Mouse (Mus musculus) kidney, embryonic 14.5 days (tissue): ENCODE results near the gene Ankrd36. TPM values are rescaled to one million over a fixed set of nuclear protein-coding genes. Genes with fewer than 3 reads are reported as not detected.
"Not testable (repeated sequence)": the region's sequence is repeated elsewhere in the genome, so short reads cannot be mapped to it uniquely, and the experiment has no call there.

Experiments
- ATAC-seq: fragments of 200-750 bp; cut with Nextera tagmentation; 2 replicates; pipeline ENCODE4 v1.8.0; 2017; ENCODE audit warnings: moderate number of reproducible peaks, mild to moderate bottlenecking, moderate TSS enrichment, moderate library complexity; ENCODE audit not compliant: low FRiP score, low TSS enrichment
- H3K27ac ChIP-seq: fragments of 300-500 bp; sonication (generic); 2 replicates; pipeline ENCODE4 v1.5.1; 2014; ENCODE audit warnings: low read depth, mild to moderate bottlenecking, low read length, moderate library complexity, mixed read lengths
- H3K27me3 ChIP-seq: fragments of 300-500 bp; sonication (generic); 2 replicates; pipeline ENCODE4 v1.6.1; 2014; ENCODE audit warnings: mild to moderate bottlenecking, low read length; ENCODE audit not compliant: control insufficient read depth, insufficient read depth
- H3K36me3 ChIP-seq: fragments of 300-500 bp; sonication (generic); 2 replicates; pipeline ENCODE4 v1.6.1; 2014; ENCODE audit warnings: low read length, mixed read lengths; ENCODE audit not compliant: control insufficient read depth, insufficient read depth
- H3K4me1 ChIP-seq: fragments of 300-500 bp; sonication (generic); 2 replicates; pipeline ENCODE4 v1.6.1; 2014; ENCODE audit warnings: low read length, mixed read lengths; ENCODE audit not compliant: control insufficient read depth, insufficient read depth
- H3K4me2 ChIP-seq: fragments of 300-500 bp; sonication (generic); replicated peaks from 2 replicates; pipeline ENCODE4 v1.6.1; 2014; ENCODE audit warnings: low read depth, mild to moderate bottlenecking, low read length
- H3K4me3 ChIP-seq: fragments of 300-500 bp; sonication (generic); 2 replicates; pipeline ENCODE4 v1.5.1; 2014; ENCODE audit warnings: mild to moderate bottlenecking, low read length
- H3K9ac ChIP-seq: fragments of 300-500 bp; sonication (generic); 2 replicates; pipeline ENCODE4 v1.6.1; 2014; ENCODE audit warnings: low read depth, mild to moderate bottlenecking, low read length, moderate library complexity
- H3K9me3 ChIP-seq: fragments of 300-500 bp; sonication (generic); 2 replicates; pipeline ENCODE4 v1.6.1; 2016; ENCODE audit warnings: low read length; ENCODE audit not compliant: control insufficient read depth
- WGBS: fragments of 180-500 bp; shearing (Covaris S2); extraction: QIAGEN DNeasy Blood & Tissue Kit; methylation state at CpG from one replicate; pipeline ENCODE4 v1.1.7; 2014; 5-methylcytosine and 5-hydroxymethylcytosine counted together
- polyA plus RNA-seq: library from polyadenylated mRNA; unstranded; fragments of >200 nt; fragmentation: Nextera tagmentation; extraction: Ambion mirVana; gene quantifications from 2 replicates; pipeline ENCODE4 v1.2.1, GENCODE M21; 2014

Ankrd36 gene
- polyA plus RNA-seq, 1 experiment from 2014 or later, result not detected

GRCm38 (mm10) chr11:5595792-5596191 is 26.3 kb downstream of the Ankrd36 start:
- Histone ChIP-seq H3K4me1 (peaks cover 2% of the 10 kb centered on the region; the same call in 1 of the 2 replicates), H3K9ac (no peak overlapping the region), H3K9me3 (no peaks in the 10 kb centered on the region), H3K4me2 (no peak overlapping the region), H3K4me3 (no peak overlapping the region), H3K36me3 (no peaks in the 10 kb centered on the region), H3K27ac (no peak overlapping the region), H3K27me3 (no peaks in the 10 kb centered on the region)
- WGBS, result 83% methylated on average over 5 of the region's 5 CpGs
- no peak for ATAC-seq

- ATAC-seq, result no peak
- WGBS, result 73% methylated on average over 6 of the region's 6 CpGs
- no peak overlapping the region for H3K27ac ChIP-seq
These were observed 27.3 kb downstream of the Ankrd36 start for GRCm38 (mm10) chr11:5596756-5597155.

DNA sequence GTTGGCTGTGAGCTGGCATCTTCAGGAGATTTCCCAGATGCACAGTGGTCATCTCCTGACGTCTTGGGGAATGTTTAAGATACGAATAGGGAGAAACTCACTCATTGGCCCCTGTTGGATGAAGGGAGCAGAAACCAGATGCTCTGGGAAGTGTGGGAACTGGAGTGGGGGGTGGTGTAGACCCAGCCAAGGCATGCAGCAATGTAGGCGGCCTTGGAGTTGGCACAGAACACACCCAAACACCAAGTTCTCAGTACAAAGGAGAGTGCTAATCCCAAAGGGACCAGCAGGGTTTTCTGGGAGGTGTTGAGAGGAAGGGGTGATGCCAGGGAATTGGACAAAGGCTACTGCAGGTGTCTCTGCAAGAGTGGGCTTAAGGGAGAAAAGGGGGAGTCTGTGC is 35.9 kb downstream of the Ankrd36 start:
- 82% methylated on average over 3 of the region's 3 CpGs for WGBS
- ATAC-seq, result no peak
- no peaks in the 10 kb centered on the region for H3K36me3 ChIP-seq
- no peak overlapping the region for H3K4me2 ChIP-seq
- no peak overlapping the region for H3K4me3 ChIP-seq
- H3K4me1 ChIP-seq, result no peaks in the 10 kb centered on the region
- H3K9ac ChIP-seq, result no peak overlapping the region
- no peaks in the 10 kb centered on the region for H3K27me3 ChIP-seq
- H3K27ac ChIP-seq, result no peak overlapping the region
- no peaks in the 10 kb centered on the region for H3K9me3 ChIP-seq

More at GRCm38 (mm10) chr11:5596756-5597155, 27.3 kb downstream of the Ankrd36 start:
- Histone ChIP-seq H3K4me2 (no peak overlapping the region), H3K36me3 (no peaks in the 10 kb centered on the region), H3K9ac (no peak overlapping the region), H3K9me3 (no peaks in the 10 kb centered on the region), H3K4me3 (no peak overlapping the region), H3K4me1 (peaks cover 2% of the 10 kb centered on the region; the same call in 1 of the 2 replicates), H3K27me3 (no peaks in the 10 kb centered on the region)

GRCm38 (mm10) chr11:5611918-5612317 is 42.4 kb downstream of the Ankrd36 start:
- H3K9me3 ChIP-seq, H3K27ac ChIP-seq, H3K4me3 ChIP-seq, H3K9ac ChIP-seq, H3K27me3 ChIP-seq, H3K4me2 ChIP-seq, H3K4me1 ChIP-seq, H3K36me3 ChIP-seq, ATAC-seq: not testable (repeated sequence)
- 57% methylated on average over 1 of the region's 1 CpGs for WGBS

GRCm38 (mm10) chr11:5614453-5614852 is 45.0 kb downstream of the Ankrd36 start:
- Histone ChIP-seq H3K9me3 (0 out of 2 replicates have a peak, but pooled peaks cover 4% of the 10 kb centered on the region), H3K27me3 (no peaks in the 10 kb centered on the region), H3K36me3 (no peaks in the 10 kb centered on the region), H3K4me3 (no peak overlapping the region), H3K4me2 (no peak overlapping the region), H3K27ac (no peak overlapping the region), H3K4me1 (no peaks in the 10 kb centered on the region), H3K9ac (no peak overlapping the region)
- 88% methylated on average over 3 of the region's 3 CpGs for WGBS
- ATAC-seq, result no peak

DNA sequence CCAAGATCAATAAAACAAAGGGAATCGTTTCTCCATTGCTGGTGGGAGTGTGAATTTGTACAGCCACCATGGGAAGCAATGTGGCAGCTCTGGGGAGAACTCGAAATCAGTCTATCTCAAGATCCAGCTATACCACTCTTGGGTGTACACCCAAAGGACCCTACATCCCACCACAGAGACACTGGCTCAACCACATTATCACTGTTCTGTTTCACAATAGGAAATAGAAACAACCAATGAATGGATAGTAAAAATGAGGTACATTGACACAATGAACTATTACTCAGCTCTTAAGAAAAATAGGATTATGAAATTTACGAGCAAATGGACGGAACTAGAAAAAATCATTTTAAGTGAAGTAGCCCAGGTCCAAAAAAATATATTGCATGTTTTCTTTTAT is 55.6 kb downstream of the Ankrd36 start:
- Histone ChIP-seq H3K27ac (no peak overlapping the region), H3K4me2 (no peak overlapping the region), H3K4me1 (no peaks in the 10 kb centered on the region), H3K27me3 (no peaks in the 10 kb centered on the region; the same call in 1 of the 2 replicates), H3K4me3 (no peak overlapping the region), H3K9me3 (no peaks in the 10 kb centered on the region), H3K36me3 (no peaks in the 10 kb centered on the region), H3K9ac (no peak overlapping the region)
- WGBS, result 81% methylated on average over 4 of the region's 4 CpGs
- ATAC-seq, result no peak

DNA sequence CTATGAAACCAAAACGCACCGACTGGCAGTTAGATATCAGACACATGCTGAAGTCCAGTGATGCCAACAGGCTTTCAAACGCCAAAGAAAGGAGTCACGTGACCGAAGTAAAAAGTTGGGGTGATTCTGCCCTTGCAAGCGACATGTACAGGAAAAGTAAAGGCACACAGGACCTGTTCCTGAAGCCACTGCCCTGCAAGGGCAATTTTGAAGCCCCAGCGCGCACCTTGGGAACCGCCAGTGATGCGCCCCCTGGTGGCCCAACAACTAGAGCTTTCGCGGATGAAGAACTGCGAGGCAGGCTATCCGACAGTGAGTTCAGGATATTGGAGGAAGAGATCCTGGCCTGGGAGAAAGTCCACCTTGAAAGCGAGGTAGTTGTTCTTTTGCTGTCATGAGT is 59.5 kb downstream of the Ankrd36 start:
- H3K9ac ChIP-seq, result no peak overlapping the region
- H3K36me3 ChIP-seq, result no peaks in the 10 kb centered on the region
- no peaks in the 10 kb centered on the region; the same call in 1 of the 2 replicates for H3K27me3 ChIP-seq
- no peak overlapping the region for H3K27ac ChIP-seq
- no peak for ATAC-seq
- no peaks in the 10 kb centered on the region for H3K9me3 ChIP-seq
- no peak overlapping the region for H3K4me2 ChIP-seq
- no peaks in the 10 kb centered on the region for H3K4me1 ChIP-seq
- H3K4me3 ChIP-seq, result no peak overlapping the region
- 24% methylated on average over 15 of the region's 15 CpGs for WGBS

- no peak overlapping the region for H3K27ac ChIP-seq
- H3K9ac ChIP-seq, result no peak overlapping the region
- 84% methylated on average over 5 of the region's 5 CpGs for whole genome bisulfite sequencing
- no peaks in the 10 kb centered on the region for H3K9me3 ChIP-seq
- ATAC-seq, result no peak
- no peaks in the 10 kb centered on the region for H3K36me3 ChIP-seq
- no peaks in the 10 kb centered on the region for H3K27me3 ChIP-seq
- no peak overlapping the region for H3K4me3 ChIP-seq
- H3K4me2 ChIP-seq, result no peak overlapping the region
- H3K4me1 ChIP-seq, result no peaks in the 10 kb centered on the region
These were observed 73.6 kb downstream of the Ankrd36 start for GRCm38 (mm10) chr11:5643085-5643484.

GRCm38 (mm10) chr11:5650321-5650720 is 80.8 kb downstream of the Ankrd36 start:
- Histone ChIP-seq H3K9me3 (no peaks in the 10 kb centered on the region), H3K27ac (no peak overlapping the region), H3K4me3 (no peak overlapping the region), H3K4me2 (no peak overlapping the region), H3K4me1 (no peaks in the 10 kb centered on the region), H3K9ac (no peak overlapping the region), H3K27me3 (no peaks in the 10 kb centered on the region), H3K36me3 (no peaks in the 10 kb centered on the region)
- 69% methylated on average over 7 of the region's 7 CpGs for WGBS
- ATAC-seq, result no peak
